Mouse (Mus musculus) thymus, postnatal 10 days (tissue): ENCODE data around the gene Dbx1.

ENCODE experiments used
- DNase-seq, 2 experiments: peaks; one replicate each; pipeline ENCODE4 v3.0.0; 2021; ENCODE audit warnings: low spot score in 2 of 2

Dbx1 gene

DNA sequence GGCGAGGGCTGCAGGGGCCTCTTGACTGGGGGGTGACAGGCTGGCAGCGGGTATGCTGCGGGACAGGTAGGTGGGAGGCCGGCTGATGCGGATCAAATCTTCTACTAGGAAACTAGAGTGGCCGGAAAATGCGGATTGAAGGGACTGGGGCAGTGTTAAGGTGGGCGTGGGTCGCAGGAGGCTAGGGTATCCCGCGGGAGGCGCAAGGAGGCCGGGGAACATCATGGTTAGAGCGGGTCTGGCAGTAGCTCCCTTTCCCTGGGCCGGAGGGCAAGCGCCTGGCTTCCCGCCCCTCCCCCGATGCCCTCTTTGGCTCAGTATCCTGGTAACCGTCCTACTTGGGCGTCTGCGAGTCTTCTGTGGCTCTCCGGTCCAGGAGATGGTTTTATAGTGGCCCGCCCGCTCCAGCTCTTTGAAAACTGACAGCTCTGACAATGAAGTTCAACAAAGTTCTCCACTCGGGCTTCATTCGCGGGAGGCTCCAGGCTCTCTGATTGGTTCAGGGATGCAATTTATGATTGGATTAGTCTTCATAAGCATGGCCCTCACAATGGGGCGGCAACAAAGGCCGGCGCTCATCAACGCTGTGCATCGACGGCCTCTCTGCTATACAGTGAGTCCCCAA, at the start of gene Dbx1:
TSS of gene Dbx1 (minus strand) at position 359 of the 625 bp plus-strand sequence.
- no peak for DNase-seq

DNA sequence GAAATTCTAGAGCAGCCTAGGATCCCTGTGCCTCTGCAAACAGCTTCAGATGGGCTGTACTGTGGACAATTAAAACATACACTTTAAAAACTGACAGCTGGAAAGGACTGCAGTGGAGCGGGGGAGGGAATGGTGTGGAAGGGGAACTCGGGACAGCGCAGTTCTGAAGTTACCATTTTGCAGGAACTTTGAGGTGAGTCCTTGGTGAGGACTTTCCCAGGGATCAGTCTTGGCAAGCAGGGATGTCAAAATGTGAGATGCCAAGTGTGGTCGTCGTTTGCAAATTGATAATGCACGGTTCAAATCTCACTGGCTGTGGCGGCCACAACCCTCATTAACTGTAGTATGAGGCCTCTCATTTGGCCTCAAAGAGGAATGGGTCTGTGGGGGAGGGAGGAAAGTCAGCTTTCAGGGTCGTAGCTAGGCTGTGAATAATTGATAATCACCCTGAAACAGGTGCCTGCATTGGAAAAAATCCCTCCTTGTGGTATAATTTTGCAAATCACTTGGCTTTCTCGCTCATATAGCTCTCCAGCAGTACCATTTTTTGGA, 42.3 kb upstream of the Dbx1 start:
- no peak for DNase-seq

DNA sequence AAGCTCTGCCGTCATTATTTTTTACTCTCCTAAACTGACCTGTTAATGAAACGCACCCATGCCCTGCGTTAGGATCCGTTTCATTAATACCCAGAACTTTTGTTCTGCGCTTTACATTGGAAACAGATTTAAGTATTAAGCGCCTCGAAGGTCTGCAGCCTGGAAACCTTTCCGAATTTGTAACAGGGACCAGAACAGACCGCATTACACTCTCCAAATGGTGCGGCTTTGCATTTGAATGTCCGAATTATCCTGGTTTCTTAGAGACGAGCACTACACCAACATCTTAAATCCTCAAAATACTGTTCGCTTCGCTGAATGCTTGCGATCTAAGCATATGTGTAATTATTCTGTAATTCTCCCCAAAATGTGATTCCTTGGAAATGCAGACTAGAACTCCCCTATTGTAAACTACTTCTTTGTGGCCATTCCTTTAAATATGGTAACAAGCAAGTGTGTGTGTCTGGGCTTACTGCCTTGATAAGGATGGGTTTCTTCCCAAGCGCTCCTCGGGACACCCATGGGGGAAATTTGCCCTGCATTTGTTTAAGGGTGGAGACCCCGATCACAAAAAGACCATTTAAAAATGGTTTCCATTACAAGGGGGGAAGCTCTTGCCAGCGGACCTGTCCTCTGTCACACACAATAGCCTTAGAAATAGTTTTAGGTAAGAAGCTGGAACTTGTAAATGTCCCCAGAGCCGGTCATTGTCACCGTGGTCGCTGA, 41.6 kb upstream of the Dbx1 start:
- DNase-seq, result no peak

DNA sequence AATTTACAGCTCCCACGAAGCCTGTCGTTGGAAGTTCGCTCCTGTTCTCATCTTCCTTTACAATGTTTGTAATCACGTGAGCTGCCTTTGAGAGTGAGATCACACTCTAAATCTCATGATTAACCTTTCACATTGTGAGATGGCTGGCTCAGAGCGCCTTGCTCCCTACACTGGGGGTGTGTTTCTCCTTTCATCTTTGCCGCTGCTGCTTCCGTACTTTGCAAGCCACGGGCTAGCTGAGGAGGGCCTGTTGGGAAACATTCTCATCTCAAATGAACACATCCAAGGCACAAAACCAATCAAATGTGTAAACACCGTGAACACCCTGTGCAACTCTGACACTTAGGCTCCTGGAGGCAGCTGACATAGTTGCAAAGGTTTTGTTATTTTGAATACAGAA, 40.5 kb upstream of the Dbx1 start:
- DNase-seq, result no peak

DNA sequence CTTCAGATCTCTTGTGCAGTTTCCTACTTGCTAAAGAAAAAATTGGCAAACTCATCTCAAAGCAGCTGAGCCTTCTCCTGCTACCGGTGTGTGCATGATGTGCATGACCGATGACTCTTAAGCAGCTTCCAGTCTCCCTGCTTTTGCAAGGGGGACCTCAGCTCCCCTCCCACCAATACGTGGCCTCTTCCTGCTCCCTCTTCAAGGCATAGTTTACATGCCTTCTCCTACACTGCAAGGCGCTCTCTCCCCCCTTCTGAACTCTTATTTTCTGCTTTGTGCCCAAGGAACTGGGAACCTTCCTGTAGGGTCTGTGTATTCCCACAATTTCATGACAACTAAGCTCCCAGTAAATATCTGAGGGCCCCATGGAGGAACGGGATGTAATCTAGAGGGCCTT, 40.0 kb upstream of the Dbx1 start:
- no peak for DNase-seq

DNA sequence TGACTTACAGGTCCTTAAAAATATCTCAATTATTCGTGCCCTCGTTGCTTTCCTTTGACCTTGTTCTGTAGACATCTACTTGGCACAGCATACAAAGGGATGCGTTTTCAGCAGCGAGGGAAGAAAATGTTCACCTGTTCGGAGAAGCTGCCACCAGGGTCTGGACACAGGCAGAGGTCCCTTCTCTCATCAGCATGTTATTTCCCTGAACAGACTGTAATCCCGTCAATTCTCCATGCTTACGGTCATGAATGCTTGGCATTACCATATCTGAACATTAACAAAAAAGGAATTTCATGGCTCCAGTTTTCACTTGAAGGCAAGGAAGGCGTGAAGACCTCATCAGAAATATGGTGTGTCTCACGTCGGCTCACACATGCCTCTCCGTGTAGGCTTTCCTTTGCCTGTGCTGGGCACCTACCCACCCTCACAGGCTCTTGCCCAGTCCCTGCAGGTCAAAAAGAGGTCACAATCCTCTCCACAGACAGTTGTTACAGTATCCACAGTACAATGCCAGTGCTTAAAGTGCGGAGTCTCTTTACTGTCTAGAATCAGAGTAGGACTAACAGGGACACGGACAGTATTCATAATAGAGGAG, 31.7 kb upstream of the Dbx1 start:
- no peak for DNase-seq

DNA sequence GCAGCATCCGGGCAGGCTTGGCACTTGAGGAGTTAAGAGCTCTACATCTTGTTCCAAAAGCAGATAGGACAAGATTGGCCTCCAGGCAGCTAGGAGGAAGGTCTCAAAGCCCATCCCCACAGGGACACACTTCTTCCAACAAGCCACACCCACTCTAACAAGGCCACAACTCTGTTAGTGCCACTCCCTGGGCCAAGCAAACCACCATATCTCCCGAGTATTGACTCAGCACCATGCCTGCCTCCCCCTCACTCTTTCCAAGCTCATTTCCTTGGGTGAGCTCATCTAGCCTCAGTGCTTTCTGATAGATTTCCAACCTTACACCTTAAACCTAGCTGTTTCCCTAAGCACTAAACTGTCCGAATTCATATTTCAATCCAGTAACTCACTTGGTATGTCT, 26.9 kb upstream of the Dbx1 start:
- no peak for DNase-seq

DNA sequence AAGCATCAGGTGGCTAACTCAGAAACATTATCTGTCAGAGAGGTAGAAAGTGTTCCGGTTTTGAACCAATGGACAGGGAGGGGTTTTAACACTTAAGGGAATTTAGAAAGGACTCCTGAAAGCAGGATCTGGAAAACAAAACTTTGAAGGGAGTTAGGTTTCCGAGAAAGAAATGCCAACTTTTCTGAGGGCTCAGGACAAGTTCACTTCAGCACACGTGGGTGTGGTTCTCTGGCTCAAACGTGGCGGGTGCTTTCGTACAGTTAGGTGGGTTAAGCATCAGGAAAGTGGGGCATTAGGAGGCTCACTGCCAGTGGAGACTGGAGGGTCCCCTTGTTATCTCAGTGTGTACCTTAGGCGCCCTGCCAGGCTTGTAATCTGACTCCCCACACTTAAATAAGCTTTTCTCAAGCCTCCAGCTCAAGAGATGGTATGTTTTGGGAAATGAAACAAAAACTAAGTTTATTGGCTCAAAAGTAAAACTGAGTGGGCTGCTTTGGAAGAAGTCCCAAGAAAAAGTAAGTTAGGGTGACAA, 25.9 kb upstream of the Dbx1 start:
- DNase-seq, result no peak

DNA sequence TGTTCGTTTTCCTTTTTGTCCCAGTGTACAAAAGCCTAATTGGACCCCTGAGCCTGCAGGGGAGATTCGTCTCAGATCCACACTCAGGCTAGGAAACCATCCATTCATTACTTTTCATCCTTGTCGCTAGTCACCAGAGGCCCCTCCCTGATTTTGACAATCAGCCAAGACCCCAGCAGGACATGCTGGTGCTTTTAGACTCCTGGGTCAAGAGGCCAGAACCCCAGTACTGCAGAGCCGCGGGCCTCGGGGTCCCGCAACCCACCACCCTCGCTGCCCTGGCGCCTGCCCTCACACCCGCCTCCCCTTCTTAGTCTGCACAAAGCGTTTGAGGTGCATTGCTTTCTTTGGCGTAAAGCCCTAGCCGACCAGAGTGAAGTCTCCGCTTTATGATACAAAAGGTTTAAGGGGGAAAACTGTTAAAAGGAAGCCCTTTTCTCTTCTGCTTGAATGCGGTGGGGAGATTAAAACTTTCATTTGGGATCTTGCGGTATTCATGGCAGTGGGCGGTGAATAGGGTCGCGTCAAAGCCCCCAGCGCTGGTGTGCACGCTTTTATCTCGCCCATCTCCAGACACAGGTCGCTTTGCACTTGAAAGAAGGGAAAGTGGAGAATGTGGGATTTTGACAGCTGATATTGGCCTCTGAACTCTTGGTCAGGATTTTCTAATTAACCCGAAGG, 25.3 kb upstream of the Dbx1 start:
- DNase-seq, result no peak

DNA sequence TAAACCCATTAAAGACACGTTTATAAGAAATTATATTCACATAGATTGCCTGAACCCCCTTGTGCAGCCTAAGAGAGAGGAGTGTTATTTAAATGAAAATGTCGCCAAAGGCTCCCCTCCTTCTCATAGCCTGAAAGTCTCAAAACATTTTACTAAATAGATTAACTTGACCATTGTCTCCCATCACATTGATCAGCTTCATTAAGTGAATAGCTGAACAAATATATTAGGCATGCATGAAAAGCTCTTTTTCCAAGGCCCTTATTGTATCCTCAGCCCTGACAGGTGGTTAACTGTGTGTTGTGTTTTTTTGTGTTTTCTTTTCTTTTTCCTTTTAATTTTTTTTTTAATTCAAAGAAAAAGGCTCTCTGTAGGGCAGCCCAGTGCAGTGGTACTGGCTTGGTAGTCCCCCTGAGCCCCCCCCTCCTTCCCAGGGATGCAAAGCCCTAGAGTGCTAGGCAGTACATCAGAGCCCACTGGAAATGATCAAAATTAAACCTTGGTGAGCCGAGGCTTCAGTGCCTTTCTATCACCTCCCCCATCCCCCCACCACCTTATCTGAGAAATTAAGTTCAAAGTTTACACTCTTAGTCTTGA, 4.2 kb upstream of the Dbx1 start:
- no peak for DNase-seq

DNA sequence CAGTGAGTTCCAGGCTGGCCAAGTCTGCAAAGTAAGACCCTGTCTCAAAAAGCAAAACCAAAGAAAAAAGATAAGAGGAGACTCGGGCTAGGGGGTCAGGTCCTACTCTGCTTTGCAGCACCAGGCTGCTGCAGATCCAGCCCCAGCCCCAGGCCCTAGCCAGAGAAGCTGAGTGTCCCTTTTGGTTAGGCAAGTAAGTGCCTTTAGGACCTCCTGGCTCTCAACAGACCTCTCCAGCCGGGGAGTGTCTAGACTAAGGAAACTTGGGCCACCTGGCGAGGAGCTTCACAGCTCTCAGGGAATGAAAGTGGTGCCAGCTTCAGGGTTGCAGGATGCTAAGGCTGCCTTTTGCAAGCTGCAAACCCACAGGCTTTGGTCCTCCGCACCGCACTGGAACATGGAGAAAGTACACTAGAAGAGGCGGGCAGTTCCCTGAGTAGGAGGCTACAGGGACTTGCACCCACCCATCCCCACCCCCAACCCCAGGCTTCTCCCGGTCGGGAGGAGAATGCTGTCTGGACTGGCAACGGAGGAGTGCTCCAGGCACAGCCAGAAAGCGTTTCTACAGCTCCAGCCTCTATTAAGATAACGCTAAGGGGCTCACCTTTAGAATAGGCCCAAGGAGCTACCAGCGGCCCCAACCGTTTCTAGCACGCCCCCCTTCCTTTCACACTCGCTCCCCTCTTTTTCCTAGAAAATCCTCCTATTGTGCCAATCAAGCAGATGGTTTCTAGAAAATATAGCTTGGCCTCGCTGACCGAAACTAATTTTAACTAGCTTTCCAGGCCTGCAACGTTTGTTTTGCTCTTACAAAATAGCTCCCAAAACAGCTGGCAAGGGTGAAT, 3.4 kb upstream of the Dbx1 start:
- DNase-seq, result no peak

DNA sequence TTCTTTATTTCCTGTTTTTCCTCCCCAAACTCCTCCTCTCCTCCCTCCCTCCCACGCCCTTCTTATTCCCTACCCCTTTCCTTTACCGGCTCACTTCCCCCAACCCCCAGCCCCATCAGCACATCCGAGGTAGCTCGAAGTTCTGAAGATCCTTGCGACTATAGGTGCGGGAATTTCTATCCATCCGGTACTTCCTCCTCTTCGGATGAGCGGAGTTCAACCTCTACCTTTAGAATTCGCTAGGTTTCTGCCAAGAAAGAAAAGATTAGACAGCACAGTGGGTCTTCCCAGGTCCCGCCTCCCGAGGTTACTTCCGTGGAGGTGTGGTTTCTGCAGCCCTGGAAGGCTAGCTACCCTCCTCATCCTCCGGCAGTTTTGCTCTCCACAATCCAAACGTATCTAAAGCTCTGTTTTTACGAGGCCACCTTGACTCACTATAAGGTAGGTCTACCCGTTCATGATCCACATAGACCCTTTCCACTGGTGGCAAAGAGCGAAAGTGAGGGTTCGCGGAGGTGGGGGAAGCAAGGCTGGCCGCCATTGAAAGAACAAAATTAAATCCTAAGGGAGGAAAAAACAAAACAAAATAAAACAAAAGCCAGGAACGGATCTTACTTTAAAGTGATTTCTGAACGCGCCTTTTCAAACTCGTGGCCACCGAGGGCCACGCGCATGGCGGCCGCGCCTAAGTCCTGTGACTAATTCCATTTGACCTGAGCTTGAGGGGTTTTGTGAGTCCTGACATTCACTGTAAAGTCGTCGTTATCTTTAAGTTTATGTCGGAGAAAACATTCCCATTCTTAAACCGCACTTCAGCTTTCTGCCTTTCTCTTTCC, 2.5 kb upstream of the Dbx1 start:
- DNase-seq, result no peak

DNA sequence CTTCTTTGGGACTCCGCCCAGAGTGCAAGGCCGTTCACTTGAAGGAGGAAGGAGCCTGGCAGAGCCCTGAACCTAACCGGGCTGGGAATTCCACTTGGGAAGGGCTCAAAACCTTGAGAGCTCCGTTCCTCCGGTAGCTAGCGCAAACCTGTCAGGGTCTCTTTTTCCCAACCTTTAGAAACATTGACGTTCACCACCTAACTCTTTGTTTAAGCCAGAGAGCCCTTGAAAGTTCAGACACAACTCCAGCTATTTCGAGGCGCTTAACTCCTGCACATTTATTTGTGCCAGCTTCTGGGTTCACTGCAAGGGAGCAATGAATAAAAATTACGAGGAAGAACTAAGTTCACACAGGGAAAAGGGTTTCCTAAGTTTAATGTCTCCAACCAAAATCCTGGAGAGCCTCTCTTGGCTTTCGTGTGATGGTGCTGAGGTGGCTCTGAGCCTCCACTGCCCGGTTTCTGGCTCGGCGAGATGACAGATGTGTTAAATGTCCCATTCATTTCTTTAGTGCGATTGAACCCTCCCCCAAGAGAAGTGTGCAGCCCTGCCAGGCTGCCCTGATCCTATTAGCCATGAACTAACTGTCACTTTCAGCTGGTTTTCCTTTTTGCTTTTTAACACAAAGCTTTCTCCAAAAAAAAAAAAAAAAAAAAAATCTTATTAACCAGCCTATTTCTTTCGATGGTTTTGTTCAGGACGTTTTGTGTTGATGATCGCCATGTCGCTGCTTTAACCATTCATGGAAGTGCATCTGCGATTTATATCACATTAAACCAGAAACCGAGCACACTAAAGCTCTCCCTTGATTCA, 1.4 kb upstream of the Dbx1 start:
- DNase-seq, result no peak

DNA sequence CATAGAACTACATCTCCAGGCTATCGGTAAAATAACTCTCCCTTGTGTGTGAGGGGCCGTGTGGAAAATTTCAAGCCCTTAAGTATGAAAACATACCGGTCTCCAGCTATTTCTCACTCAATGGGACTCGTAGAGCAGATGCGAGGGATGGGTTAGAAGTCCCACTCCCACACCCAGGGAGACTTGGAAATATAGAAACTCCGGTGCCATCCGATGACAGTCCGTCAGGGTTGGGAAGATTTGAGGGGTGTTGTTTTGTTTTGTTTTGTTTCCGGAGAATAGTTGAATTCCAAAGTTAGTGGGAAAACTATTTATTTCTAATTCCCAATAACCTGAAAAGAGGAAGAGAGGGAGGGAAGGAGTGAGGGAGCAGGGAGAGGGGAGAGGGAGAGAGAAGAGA, 632 bp upstream of the Dbx1 start:
- DNase-seq, result no peak

DNA sequence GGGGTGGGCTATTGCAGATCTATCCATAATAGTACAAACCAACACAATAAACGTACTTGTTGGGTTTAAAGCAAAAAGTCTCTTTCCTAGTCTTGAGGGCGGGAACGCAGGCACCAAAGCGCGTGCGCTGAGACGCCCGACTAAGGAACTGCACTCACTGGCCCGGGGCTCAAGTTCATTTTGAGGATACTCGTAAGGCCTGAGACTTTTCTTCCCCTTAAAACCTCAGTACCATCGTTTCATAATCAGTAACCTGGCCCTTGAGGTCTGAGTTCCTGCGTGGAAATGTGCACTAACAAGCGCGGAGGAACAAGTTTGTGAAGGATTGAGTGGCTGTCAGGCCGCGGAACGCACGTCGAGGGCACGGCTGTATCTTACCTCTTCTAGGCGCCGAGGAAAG, 678 bp downstream of the Dbx1 start:
- DNase-seq, result no peak

DNA sequence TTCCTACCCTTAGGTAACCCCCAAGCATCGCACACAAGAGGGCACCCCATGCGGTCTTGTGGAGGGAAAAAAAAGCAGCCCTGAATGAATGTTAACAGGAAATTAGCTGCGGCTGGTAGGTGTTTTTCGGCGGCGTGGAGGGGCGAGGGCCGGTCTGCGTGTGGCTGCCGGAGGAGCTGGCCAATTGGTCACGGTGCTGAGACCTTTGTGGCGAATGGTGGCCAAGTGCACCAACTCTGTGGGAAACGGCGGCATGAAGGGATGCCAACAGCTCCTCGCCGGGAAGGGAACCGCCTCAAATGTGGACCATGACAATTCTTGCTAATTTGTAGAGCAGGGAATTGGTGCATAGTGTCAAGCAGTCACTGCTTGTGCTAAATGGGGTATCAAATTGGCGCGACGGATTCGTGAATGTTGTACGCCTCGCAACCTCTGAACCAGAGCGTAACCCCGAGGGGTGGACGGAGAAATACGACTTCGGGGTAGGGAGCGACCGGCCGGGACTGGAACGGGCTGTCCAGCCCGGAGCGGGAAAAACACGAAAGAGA, 1.5 kb downstream of the Dbx1 start:
- DNase-seq, result no peak

DNA sequence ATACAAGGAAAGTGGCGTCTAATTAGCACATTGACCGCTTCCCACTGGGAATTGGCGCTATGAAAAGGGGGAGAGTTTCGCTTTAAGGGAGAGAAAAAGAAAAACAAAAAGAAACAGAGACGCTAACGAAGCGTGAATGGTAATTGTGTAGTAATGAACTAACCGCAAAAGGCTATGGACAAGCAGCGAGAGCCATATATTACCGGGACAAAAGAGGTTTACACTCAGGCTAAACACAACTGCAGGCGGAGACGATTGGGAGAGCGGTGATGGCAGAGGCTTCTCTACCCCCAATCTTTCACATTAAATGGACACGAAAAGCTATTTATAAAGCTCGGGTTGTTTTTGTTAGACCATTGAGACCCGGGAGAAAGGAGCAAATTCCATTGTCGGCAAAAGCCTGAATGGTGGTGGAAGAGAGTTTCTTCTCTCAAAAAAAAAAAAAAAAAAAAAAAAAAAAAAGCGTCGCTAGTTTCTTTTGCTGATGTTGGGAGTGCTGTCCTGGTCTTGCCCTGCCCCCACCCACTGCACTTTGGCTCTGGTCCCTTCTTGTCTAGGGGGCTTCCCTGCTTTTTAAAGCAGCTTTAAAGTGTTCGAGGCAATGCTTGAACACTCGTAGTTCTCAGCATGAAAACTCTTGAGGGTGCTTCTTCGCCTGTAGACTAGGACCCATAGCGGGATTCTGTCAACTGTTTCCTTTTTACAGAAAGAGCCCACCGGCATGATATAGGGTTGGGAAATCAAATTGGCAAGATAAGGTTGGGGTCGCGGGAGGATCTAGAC, 2.2 kb downstream of the Dbx1 start:
- DNase-seq, result no peak

DNA sequence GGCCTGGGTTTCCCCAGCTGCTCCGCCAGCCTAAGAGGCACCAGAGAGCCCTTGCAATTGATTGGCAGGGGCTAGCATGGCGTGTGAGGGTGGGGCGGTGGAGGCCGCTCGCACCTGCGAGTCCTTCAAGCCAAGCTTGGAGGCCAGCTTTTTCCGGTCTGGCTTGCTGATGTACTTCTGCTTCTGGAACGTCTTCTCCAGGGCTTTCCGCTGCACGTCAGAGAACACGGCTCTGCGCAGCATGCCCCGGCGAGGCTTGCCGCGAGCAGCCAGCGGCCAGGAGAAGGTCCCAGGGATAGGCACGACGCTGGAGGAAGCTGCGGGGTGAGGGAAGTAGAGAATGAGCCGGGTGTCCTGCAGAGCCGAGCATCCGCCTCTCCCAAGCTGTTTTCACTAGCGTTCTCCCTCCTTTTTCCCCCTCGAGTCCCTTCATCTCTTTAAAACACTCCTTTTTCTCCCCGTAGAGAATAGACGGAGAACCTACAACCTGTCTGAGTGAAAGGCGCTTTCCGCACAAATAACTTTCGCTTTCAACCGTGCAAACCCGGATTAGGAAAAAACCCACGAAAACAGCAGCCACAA, 3.2 kb downstream of the Dbx1 start:
- DNase-seq, result no peak
